Mouse (Mus musculus): ENCODE results near the gene Olfr902. TPM values are rescaled to one million over a fixed set of nuclear protein-coding genes. Genes with fewer than 3 reads are reported as not detected.
"Not testable (repeated sequence)": the region's sequence is repeated elsewhere in the genome, so short reads cannot be mapped to it uniquely, and the experiment has no call there.

Gene Olfr902
- not detected for total RNA-seq (2021)

DNA sequence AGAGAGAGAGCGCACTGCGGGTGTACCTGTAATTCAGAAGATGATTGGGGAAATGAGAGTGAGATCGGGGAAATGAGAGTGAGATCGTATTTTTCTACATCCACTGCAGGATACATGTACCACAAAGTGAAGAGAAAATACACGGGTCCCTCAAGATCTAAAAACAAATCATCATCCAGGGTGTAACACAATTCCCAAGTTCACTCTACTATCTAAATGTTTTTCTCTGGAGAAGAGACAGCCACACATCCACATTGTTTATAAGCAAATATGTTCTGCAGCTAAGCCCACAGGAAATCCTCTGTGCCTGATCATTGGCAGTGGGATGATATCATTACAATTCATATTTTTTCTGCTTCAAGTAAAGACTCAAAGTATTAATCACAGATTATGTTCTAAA, at the start of gene Olfr902:
TSS of gene Olfr902 (plus strand) at position 301 of the 400 bp plus-strand sequence.
- intact Hi-C loops (cut with DNase I), result no loop called here
- no peak for DNase-seq

DNA sequence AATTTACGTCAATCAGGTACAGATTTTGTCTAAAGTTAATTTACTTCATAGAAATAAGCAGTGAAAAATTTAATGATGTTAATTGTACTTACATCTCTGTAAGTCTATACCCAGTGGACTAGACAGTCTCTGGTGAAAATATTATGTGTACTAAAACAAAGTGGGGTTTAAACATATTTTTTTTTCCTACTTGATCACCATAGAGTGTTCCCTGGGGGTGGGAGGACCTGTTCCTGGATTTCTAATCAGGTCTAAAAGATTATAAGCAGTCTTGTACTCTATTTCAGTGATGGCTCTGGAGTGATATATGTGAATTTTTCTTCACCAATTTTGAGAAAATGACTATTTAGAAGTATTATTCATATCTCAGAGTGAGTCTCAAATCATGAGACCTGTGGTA, 46.1 kb upstream of the Olfr902 start, which contains the start of gene Olfr147:
TSS of gene Olfr147 (plus strand) at position 301 of the 400 bp plus-strand sequence.
- DNase-seq, result no peak
- intact Hi-C loops (cut with DNase I), result no loop called here

DNA sequence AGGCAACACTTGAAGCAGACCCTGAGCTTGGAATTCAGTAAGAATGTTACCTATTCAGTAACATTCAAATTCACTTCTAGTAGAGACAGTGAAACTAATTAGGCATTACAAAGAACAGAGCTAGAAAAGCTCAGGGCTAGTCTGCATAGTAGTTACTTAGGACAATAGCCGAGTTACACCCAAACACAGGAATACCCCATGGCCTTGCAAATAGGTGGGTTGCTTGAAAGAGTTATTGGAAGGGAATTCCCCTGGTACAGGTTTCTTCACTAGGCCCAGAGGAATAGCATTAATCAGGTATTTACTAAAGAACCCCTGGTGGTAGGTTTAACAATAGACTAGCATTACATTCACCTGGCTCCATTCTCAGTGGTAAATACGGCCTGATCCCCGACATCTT, 40.0 kb upstream of the Olfr902 start:
- intact Hi-C loops (cut with DNase I); DNase-seq: not testable (repeated sequence)

DNA sequence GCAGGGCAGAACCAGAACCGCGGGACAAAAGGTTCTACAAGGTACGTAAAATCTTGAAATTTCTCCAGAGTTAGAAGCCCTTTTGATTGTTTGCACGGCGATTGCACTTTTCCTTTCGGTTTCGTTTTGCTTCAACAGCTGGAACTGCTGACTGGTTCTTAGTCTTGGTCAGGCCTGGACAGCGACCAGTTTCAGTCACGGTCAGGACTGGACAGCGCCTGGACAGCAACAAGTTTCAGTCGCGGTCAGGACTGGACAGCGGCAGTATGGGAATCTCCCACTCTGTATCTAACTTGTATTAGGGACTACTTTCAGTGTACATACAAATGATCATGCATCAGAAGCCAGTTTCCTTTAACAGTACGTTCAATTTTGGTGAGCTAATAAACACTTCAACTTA, 34.0 kb upstream of the Olfr902 start:
- DNase-seq, result peak; percentile 1 to 10
- intact Hi-C loops (cut with DNase I), result not testable (repeated sequence)

DNA sequence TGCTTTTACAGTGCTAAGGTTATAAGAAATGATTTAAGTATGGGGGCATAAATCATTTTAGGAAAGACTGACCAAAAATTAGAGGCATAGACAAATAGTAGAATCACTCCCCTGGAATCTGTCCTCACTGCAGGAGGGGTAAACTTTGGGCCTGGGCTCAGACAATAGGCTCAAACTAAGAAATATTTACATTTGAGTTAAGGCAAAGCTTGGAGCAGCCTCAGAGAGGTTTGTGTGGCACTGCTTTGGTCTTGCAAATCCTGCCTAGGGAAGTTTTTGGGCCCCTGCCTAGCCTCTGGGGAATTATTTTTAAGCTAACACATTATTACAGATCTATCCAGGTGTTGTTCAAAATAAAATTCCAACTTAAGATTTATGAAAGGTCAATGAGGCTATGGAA, 23.7 kb upstream of the Olfr902 start:
- intact Hi-C loops (cut with DNase I), result no loop called here
- DNase-seq, result no peak

DNA sequence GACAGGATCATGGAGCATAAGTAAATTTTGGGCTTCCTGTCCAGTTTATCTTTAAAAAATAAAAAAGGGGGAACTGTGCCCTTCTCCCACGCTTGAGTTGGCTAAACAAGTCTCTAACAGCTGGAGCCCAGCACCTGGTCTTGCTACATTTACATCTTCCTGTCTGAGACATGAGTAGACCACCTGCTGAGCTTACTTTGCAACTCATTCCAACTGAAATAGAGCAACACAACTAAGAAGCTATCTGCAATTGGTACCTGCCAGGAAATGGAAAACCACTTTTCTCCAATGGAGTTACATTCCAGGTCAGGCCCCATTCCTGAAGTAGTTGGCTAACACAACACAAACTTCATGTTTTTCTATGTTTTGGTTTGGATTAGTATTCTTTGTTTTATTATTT, 20.4 kb upstream of the Olfr902 start:
- no peak for DNase-seq
- intact Hi-C loops (cut with DNase I), result no loop called here

DNA sequence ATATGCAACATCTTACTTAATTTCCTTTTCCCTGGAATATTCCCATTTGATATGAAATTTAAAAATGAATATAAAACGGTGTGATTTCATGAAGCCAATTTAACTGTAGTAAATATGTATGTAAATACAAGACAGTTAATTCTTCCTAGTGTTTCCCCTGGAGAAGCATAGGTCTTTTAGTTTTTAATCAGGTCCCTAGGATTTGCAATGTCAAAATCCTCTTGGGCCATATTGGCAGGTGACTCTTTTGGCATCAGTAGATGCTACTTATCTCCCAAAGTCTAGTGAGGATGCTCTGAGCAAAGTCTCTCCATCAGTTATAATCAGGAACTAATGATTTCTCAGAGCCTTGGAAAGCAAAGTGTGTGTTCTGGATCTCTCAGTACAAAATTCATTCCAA, 18.3 kb upstream of the Olfr902 start, which contains the start of gene Olfr901:
TSS of gene Olfr901 (plus strand) at position 301 of the 400 bp plus-strand sequence.
- DNase-seq, result no peak
- intact Hi-C loops (cut with DNase I), result no loop called here

DNA sequence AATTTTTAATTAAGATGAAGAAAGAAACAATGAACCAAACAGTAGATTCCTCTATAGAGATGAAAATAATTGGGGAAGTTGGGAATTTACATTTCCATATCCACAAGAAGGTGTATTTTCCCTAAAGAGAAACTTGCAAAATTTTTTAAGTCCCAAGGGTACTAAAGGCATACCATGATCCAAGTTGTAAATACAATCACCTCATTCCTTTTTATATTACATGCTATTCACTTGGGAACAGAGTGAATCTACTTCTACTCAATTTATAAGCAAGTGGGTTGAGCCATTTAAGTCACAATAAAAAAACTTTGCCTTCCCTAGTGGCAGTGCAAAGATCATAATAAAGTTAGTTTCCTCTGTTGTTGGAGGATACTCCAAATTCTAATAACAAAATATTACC, 15.4 kb downstream of the Olfr902 start, which contains the start of gene Olfr904:
TSS of gene Olfr904 (plus strand) at position 301 of the 400 bp plus-strand sequence.
- no peak for DNase-seq

DNA sequence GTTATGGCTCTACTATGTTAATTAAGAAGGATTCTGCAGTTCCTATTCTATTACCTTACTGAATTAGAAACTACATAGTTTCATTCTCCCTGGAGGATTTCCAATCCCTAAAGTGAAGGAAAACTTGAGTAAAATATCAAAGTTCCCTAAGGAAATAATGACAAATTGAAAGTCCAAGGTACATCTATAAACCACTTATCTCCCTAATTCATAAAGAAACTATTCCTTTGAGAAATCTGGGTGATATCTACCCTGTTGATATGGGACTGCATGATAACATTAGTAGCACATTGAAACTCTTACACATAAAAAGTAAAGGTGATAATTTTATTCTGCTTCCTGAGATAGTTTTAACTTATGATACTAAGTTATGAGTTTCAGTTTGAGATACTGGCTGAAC, 23.4 kb downstream of the Olfr902 start, which contains the start of gene Olfr905:
TSS of gene Olfr905 (plus strand) at position 301 of the 400 bp plus-strand sequence.
- no peak for DNase-seq
- intact Hi-C loops (cut with DNase I), result no loop called here

More for the DNA sequence above, 15.4 kb downstream of the Olfr902 start, which contains the start of gene Olfr904:
- intact Hi-C loops (cut with DNase I), result no loop called here

DNA sequence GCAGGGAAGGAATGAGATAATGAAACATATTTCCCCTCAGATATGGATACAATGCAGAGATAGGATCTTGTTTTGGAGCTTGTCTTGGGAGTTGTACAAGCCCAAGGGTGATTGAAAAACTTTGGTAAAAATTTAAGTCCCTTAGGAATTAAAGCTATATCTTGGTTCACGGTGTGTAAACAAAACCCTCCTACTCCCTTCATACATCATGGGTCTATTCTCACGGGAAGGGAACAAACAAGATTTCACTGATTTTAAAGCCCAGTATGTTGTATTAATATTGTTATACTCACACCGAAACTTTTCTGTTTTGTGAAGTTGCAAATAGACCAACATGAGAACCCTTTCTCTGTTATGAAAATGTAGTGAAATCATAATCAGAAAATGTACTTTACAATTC, 39.3 kb downstream of the Olfr902 start, which contains the start of gene Olfr906:
TSS of gene Olfr906 (plus strand) at position 301 of the 400 bp plus-strand sequence.
- no peak for DNase-seq
- intact Hi-C loops (cut with DNase I), result no loop called here

DNA sequence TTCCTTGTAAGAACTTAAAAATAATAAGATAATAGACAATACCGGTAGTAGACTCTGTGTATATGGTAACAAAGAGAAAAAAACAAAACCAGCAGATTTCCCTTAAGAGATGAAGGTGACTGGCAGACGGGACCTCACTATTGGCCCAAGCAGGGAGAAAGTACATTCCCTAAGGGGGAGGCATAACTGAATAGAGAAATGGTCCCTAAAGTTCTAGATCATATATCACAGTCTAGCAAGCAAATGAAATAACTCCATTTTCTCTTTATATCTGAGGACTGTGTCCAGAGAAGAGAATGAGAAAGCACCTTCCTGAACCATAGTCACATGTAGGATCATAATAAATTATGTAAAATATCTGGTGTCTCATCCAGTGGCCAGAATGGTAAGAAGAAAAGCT, 48.0 kb downstream of the Olfr902 start, which contains the start of gene Olfr907:
TSS of gene Olfr907 (plus strand) at position 301 of the 400 bp plus-strand sequence.
- intact Hi-C loops (cut with DNase I), result no loop called here

More for the DNA sequence above, 48.0 kb downstream of the Olfr902 start, which contains the start of gene Olfr907:
- DNase-seq, result no peak

Other genes with a start within 250 kb of the Olfr902 start
- not detected for gene Olfr893, start 239.3 kb upstream of the Olfr902 start, total RNA-seq (2021)
- gene Olfr894, start 229.6 kb upstream of the Olfr902 start, total RNA-seq (2021), result not detected
- gene Olfr143, start 194.9 kb upstream of the Olfr902 start, total RNA-seq (2021), result not detected
- not detected for gene Olfr895, start 179.8 kb upstream of the Olfr902 start, total RNA-seq (2021)
- not detected for gene Olfr896-ps1, start 156.5 kb upstream of the Olfr902 start, total RNA-seq (2021)
- not detected for gene Olfr25, start 118.6 kb upstream of the Olfr902 start, total RNA-seq (2021)
- gene Olfr898, start 99.2 kb upstream of the Olfr902 start, total RNA-seq (2021), result not detected
- not detected for gene Olfr250, start 80.8 kb upstream of the Olfr902 start, total RNA-seq (2021)
- gene Olfr251, start 70.6 kb upstream of the Olfr902 start, total RNA-seq (2021), result not detected
- not detected for gene Olfr147, start 46.0 kb upstream of the Olfr902 start, total RNA-seq (2021)
- gene Olfr901, start 18.2 kb upstream of the Olfr902 start, total RNA-seq (2021), result not detected
- gene Olfr904, start 15.5 kb downstream of the Olfr902 start, total RNA-seq (2021), result not detected
- gene Olfr905, start 23.5 kb downstream of the Olfr902 start, total RNA-seq (2021), result not detected
- not detected for gene Olfr906, start 39.4 kb downstream of the Olfr902 start, total RNA-seq (2021)
- gene Olfr907, start 48.1 kb downstream of the Olfr902 start, total RNA-seq (2021), result not detected
- not detected for gene Olfr911-ps1, start 73.9 kb downstream of the Olfr902 start, total RNA-seq (2021)
- gene Olfr910, start 90.2 kb downstream of the Olfr902 start, total RNA-seq (2021), result not detected
- not detected for gene Olfr912, start 132.5 kb downstream of the Olfr902 start, total RNA-seq (2021)
- not detected for gene Olfr913, start 145.1 kb downstream of the Olfr902 start, total RNA-seq (2021)
- not detected for gene Olfr914, start 157.4 kb downstream of the Olfr902 start, total RNA-seq (2021)
- gene Olfr916, start 212.2 kb downstream of the Olfr902 start, total RNA-seq (2021), result not detected
- not detected for gene Olfr917, start 218.2 kb downstream of the Olfr902 start, total RNA-seq (2021)
- not detected for gene Olfr918, start 226.9 kb downstream of the Olfr902 start, total RNA-seq (2021)